In genomic region chr2:49596318-49596717, GRCm38 (mm10) we compare ENCODE assay signal across 21 mouse cellular contexts. TPM values are rescaled to one million over a fixed set of nuclear protein-coding genes. Genes with fewer than 3 reads are reported as not detected.
DNase-seq lines count a peak whose midpoint lies in the region; ATAC-seq and TF ChIP-seq lines count a peak whose summit lies in the region.
"Had no signal": no experiment of that assay in that cellular context is flagged by ENCODE, and none has a peak within 500 bp of the region (broad histone marks: within the 10 kb centered on the region; RNA-seq: fewer than 3 reads in every experiment).

No protein-coding gene starts in this region.

- H3K4me2 ChIP-seq in forebrain, embryonic 15.5 days (replicated peaks), result no peak overlapping the region
- H3K4me2 ChIP-seq: embryonic facial prominence, embryonic 13.5 days; forebrain, embryonic 12.5 days; heart, embryonic 11.5 days; heart, embryonic 15.5 days; hindbrain, embryonic 13.5 days had no signal

- peaks cover 9% of the 10 kb centered on the region for H3K4me1 ChIP-seq in forebrain, embryonic 15.5 days
- H3K4me1 ChIP-seq: heart, embryonic 15.5 days had no signal

- no peak overlapping the region for H3K9ac ChIP-seq in forebrain, embryonic 15.5 days (replicated peaks)
- H3K9ac ChIP-seq: embryonic facial prominence, embryonic 13.5 days; forebrain, embryonic 12.5 days; forebrain, postnatal 0 days; heart, embryonic 15.5 days; hindbrain, embryonic 13.5 days had no signal

- H3K9me3 ChIP-seq in forebrain, embryonic 15.5 days, result no peaks in the 10 kb centered on the region
- H3K9me3 ChIP-seq: embryonic facial prominence, embryonic 13.5 days; forebrain, embryonic 12.5 days; heart, embryonic 15.5 days; hindbrain, embryonic 13.5 days had no signal

- no peak overlapping the region for H3K27ac ChIP-seq in gastrocnemius, adult 2 months
- H3K27ac ChIP-seq in forebrain, embryonic 15.5 days (replicated peaks), result no peak overlapping the region
- H3K27ac ChIP-seq: embryonic facial prominence, embryonic 13.5 days; forebrain, embryonic 12.5 days; heart, embryonic 15.5 days; hindbrain, embryonic 13.5 days; hindbrain, postnatal 0 days had no signal

- no peaks in the 10 kb centered on the region for H3K27me3 ChIP-seq in forebrain, embryonic 15.5 days
- H3K27me3 ChIP-seq: CH12.LX; embryonic facial prominence, embryonic 13.5 days; forebrain, embryonic 12.5 days; heart, embryonic 15.5 days; hindbrain, embryonic 13.5 days had no signal

- intact Hi-C loops in gastrocnemius, adult 2 months (cut with DNase I), result no loop called here

- 69% methylated on average over 3 of the region's 3 CpGs for WGBS in forebrain, embryonic 15.5 days

- no peak for ATAC-seq in forebrain, embryonic 15.5 days (replicated peaks)
- ATAC-seq: forebrain, postnatal 0 days; hindbrain, postnatal 0 days had no signal

- TF ChIP-seq CTCF in gastrocnemius, adult 2 months (IDR thresholded peaks at IDR 0.05), result no peak

- H3K36me3 ChIP-seq in forebrain, embryonic 15.5 days, result no peaks in the 10 kb centered on the region
- H3K36me3 ChIP-seq: embryonic facial prominence, embryonic 13.5 days; forebrain, embryonic 12.5 days; heart, embryonic 15.5 days; hindbrain, embryonic 13.5 days had no signal

- no peak overlapping the region for H3K4me3 ChIP-seq in gastrocnemius, adult 2 months
- H3K4me3 ChIP-seq in forebrain, embryonic 15.5 days, result no peak overlapping the region
- H3K4me3 ChIP-seq: embryonic facial prominence, embryonic 13.5 days; forebrain, embryonic 12.5 days; heart, embryonic 15.5 days; hindbrain, embryonic 13.5 days had no signal

- DNase-seq in MN1 (ENCODE audit: low spot score) (peak; percentile 31), adipocyte (ENCODE audit: low spot score) (peak; percentile 71)
- DNase-seq in cerebellum, adult 11-12 months, result peak; percentile 66
- peak; percentile 87 for DNase-seq in cerebellum, adult 9-10 months
- DNase-seq in kidney, adult 18-20 months, result no peak
- no peak for DNase-seq in gastrocnemius, adult 2 months
- DNase-seq in right cerebral cortex, adult 2 months (ENCODE audit: low spot score in 2 of 2), result no peak
- DNase-seq: adrenal gland, postnatal 10 days; forebrain, postnatal 0 days; gastrocnemius, postnatal 10 days; heart, adult 18-20 months; heart, postnatal 14 days; kidney, adult 11 months had no signal

RNA-seq across cellular contexts. Expression of gene Kif5c, which starts 22.8 kb away (rescaled TPM):
- under 1 TPM; 0.10 to 0.20 TPM for total RNA-seq in gastrocnemius, adult 2 months (2021)
- polyA plus RNA-seq in forebrain, embryonic 15.5 days (2015; fragmentation: Nextera tagmentation; extraction: Ambion mirVana), result 171 and 172 TPM in 2 replicates

Comparison
In these comparisons a context has a peak if more than half of its experiments do, and no peak if none do; other contexts are left out.
1. DNase-seq: peak in MN1 (single experiment), adipocyte (single experiment), cerebellum, adult 11-12 months (single experiment) and cerebellum, adult 9-10 months (single experiment); none in kidney, adult 18-20 months (single experiment), gastrocnemius, adult 2 months (single experiment) and right cerebral cortex, adult 2 months (0 of 2).